Mouse (Mus musculus): ENCODE results near the gene Olfr849.

The Olfr849 gene

DNA sequence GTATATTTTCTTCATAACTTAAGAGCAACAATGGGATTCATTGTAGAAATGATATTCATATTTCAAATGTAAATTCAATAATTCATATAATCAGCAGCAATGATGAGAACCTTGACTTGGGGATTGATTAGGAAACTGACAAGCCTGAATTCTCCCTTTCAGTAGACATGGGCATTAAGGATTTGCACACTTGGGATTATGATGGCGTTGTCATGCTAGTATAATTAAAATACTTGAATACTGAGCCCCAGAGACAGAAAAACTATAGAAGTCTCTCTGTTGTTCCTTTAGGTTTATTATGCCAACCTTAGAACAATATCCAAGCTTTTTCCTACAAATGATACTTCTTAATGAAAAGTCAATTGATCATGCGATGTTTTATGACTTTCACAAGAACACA is at the start of gene Olfr849:
TSS of gene Olfr849 (plus strand) at position 301 of the 400 bp plus-strand sequence.
- no peak for DNase-seq

DNA sequence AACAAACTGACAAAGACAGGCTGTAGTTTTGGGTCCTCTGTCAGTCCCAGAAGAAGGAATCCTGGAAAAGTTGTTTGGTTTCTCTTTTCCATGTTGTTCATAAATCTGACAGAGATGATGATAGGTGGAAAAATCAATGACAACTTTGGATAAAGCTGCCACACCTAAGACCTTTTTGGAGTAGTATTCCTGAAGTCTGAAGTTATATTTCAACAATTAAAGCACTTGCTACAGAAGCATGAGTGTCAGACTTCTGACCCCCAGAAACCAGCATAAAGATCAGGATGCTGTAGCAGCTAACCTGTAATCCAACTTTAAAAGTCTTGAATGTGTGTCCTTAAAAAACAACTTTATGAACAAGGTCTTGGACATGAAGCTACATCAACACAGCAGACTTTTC is 38.1 kb downstream of the Olfr849 start, which contains the start of gene Olfr850:
TSS of gene Olfr850 (minus strand) at position 101 of the 400 bp plus-strand sequence.
- no peak for DNase-seq

DNA sequence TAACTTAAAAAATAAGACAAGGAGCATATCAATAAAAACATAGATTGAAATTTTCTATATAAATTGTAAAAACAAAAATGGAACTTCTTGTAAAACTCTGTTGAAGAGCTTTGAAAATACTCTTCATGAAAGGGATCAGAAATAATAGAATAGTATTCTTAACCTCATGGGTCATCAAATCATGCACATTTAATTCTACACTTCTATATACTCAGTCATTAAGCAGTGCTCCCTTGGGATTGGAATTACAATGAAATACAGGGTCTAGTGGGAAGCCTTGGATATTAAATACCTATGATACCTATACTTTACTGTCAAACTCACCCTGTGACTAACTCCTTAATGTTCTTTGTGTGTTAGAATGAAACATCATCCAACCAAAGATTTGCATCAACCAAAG is 52.9 kb downstream of the Olfr849 start, which contains the start of gene Olfr851:
TSS of gene Olfr851 (plus strand) at position 301 of the 400 bp plus-strand sequence.
- DNase-seq = no peak
